Mouse (Mus musculus) common myeloid progenitor, adult 5-6 weeks (primary cell): ENCODE measurements at regions not wholly inside any gene's neighbourhood (a gene's known extent, or its start where the extent isn't known, plus 50 kb on each side); places are given as distances from the start of the nearest gene placed in this dataset.

ENCODE experiments used
- ATAC-seq: replicated peaks from 2 replicates; pipeline ENCODE4 v1.8.0; 2016; ENCODE audit warnings: low read depth, mild to moderate bottlenecking, moderate TSS enrichment, inconsistent platforms; ENCODE audit not compliant: poor library complexity, severe bottlenecking

DNA sequence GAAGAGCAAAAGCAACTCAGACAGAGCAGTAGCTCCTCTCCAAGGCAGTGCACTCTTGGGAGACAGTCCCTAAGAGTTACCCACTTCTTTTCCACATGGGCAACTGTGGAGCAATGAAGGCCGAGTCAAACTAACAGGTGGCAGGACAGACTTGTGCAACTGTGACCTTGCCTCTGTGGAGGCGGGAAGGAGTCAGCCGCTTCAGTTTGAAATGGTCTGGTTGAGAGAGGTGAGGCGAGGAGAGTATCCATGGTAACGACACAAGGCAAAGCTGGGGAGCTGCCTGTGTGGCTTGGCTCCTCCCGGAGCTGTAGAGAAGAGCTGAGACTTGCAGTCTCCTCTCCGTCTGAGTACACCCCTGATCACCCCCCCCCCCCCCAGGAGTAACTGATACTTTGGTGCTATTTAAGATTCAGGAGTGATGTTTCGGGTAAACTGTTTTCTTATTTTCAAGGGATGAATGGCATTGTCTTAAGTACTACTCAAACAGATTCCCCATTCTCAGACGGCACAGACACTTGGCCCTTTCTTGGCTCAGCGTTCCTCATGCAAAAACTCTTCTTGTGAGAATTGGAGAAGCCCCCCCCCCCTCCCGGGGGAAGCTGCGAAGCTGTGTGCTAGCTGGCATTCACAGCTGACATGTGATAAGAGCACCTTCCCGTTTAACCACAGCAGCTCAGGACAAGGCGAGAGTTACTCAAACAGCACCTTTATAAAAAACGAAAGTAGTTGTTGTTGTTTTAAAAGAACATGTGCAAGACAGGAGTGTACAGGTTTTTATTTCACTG is 54.9 kb upstream of the Chst1 start:
- peak; percentile 57 for ATAC-seq

DNA sequence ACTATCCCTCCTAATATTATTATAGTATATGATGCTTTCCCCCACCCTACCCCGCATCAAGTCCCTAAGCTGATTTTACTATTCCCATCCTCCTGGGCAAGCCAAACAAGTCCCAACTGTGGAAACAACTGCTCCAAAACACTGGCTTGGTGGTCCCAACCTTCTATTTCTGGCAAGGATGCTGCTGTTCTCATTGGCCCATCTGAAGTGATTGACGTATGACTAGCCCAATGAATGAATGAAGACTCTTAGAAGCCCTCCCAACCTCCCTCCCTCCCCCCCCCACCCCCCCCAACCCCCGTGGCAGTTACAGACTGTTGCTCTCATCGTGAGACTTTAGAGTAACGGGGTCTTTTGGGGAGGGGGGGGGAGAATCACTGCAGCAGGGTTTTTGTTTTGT is 58.7 kb upstream of the Chst1 start:
- ATAC-seq: no peak

GRCm38 (mm10) chr2:92531996-92532395 is 67.5 kb upstream of the Chst1 start:
- ATAC-seq: no peak

GRCm38 (mm10) chr2:92530677-92531076 is 68.8 kb upstream of the Chst1 start:
- ATAC-seq: no peak

DNA sequence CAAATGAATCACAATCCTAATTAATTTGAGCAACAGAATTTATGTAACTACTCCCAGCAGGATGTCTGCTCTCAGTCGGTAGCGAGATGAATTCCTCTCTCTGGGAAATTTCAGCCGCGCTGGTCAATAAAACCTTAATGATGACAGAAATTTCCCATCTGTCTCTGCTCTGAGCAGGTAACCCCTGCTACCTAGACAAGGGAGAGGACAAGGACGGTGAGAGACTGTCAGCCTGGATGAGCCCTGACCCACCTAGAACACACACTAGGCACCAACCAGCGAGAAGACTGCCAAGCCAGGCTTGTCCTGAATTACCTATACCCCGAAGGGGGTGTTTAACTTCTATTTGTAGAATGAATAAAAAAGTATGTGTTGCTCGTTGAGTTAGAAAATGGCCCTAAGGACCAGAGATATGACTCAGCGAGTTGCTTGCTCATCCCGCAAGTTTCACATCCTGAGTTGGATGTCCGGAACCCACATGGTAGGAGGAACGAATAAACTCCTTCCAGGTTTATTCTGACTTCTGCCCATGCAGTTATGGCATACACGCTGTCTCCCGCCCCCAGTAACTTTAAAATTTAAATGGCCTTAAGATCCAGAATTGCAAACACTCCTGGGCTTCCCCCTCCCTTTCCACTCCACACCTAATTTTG is 69.5 kb upstream of the Slc35c1 start:
- no peak for ATAC-seq

DNA sequence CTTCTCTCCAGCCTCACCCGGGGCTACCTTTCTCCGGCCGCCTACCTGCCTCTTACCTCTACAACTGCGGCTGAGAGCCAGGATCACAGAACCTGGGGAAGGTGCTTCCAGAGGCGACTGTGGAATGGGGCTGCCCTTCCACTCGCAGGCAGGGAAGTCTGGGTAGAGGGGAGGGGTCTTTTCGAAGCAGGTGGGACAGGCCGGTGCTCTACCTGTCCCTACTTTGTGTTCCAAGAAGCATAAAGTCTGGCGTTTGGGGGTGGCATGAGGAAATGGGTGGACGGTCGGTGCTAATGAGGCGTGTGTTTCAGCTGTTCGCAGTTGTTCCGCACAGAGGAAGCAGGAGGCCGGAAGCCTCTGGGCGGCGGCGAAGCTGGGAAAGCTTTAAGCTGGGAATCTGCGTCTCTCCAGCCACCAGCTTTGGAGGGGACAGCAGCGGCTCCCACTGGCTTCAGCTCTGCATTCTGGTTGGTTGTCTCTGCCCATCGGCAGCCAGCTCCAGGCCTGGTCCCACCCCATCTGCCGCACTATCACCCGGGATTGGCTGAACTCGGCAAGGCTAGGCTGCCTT is 68.8 kb upstream of the Slc35c1 start:
- peak; percentile 89 for ATAC-seq

DNA sequence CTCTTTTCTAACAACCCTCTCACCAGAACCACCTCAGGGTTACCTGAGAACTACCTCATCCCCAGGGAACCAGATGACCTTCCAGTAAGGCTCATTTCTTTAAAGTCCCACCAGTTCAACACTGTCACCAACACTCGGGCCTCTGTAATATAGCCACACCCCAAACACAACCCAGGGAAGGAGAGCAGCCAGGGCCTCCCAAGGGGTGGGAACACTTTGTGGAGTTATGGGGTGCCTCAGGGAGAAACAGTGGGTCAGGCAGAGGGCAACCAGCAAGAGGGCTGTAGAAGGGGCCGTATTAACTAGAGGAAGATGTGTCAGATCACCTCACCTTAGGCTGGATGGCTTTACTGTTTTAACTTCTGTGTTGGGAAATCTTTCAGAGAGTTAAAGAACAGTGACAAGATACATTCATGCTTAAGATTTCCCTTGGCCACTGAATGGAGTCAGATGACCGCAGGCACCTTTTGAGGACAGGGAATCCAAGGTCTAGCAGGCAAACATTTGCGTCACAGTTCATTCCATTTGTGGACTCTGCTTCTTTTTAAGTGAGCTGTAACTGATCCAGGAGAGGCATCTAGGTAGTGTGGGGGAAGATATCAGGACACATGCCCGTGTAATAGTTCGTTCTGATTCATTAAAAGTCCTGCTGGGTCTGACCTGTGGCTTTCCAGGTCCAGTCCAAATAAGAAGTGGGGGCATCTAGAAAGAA is 67.9 kb upstream of the Slc35c1 start:
- no peak for ATAC-seq

GRCm38 (mm10) chr2:92526676-92527395 is 66.5 kb upstream of the Slc35c1 start:
- no peak for ATAC-seq

- ATAC-seq: no peak
These were observed 65.3 kb upstream of the Slc35c1 start for GRCm38 (mm10) chr2:92525628-92526027.

DNA sequence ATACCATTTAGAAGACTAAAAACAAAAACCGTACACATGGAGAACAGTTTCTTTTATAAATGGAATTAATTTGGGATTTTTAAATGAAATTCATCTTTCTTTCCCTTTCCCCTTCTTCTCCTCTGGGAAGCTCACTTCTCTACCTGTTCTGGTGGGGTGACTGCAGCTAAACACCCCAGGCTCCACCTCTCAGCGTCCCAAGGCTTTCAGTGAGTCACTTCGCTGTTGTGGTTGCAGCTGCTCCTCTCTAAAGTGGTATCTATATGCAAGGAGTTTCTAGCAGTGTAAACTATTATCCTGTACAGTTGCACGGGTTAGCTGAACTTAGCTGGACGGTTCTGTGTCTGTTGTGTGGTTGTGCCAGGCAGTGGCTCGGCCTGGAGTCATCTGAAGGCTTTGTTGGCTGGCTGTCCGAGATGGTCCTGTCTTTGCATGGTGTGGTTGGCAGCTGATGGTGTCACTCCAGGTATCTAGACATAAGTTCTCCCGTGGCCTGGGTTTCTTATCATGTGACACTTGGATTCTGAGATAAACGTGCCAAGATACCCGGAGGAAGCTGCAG is 64.8 kb upstream of the Slc35c1 start:
- no peak for ATAC-seq

DNA sequence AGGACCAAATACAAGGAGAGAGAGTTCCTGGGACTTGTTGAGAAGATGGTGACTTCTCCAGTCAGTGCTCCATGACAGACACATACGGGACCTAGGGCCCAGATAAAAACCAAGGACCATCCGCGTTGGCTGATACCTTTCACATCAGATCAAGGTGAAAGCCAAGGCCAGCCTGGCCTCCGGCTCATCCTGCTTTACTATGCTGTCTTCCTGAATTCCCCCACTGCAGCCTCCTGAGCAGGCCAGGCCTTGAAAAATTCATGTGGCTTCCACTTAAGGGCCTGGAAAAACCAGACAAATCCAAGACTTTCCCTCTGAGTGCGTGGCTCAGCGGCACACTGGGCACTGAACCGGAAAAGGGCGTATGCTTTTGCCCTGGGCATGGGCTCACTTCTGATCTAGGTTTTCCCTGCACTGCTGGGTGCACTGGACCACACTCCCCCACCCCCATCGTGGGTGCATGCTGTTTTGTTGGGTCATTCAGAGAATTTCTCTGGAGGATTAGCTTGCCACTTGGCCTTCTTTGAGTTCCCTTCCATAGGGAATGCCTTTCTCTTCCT is 64.1 kb upstream of the Slc35c1 start:
- no peak for ATAC-seq

GRCm38 (mm10) chr2:92523321-92523895 is 63.1 kb upstream of the Slc35c1 start:
- no peak for ATAC-seq

- ATAC-seq: no peak
These were observed 61.2 kb upstream of the Slc35c1 start for GRCm38 (mm10) chr2:92521527-92521926.

GRCm38 (mm10) chr2:92519396-92519795 is 59.1 kb upstream of the Slc35c1 start:
- no peak for ATAC-seq

GRCm38 (mm10) chr2:92518891-92519290 is 58.6 kb upstream of the Slc35c1 start:
- ATAC-seq: no peak

- ATAC-seq: no peak
These were observed 54.6 kb upstream of the Slc35c1 start for GRCm38 (mm10) chr2:92514961-92515360.

DNA sequence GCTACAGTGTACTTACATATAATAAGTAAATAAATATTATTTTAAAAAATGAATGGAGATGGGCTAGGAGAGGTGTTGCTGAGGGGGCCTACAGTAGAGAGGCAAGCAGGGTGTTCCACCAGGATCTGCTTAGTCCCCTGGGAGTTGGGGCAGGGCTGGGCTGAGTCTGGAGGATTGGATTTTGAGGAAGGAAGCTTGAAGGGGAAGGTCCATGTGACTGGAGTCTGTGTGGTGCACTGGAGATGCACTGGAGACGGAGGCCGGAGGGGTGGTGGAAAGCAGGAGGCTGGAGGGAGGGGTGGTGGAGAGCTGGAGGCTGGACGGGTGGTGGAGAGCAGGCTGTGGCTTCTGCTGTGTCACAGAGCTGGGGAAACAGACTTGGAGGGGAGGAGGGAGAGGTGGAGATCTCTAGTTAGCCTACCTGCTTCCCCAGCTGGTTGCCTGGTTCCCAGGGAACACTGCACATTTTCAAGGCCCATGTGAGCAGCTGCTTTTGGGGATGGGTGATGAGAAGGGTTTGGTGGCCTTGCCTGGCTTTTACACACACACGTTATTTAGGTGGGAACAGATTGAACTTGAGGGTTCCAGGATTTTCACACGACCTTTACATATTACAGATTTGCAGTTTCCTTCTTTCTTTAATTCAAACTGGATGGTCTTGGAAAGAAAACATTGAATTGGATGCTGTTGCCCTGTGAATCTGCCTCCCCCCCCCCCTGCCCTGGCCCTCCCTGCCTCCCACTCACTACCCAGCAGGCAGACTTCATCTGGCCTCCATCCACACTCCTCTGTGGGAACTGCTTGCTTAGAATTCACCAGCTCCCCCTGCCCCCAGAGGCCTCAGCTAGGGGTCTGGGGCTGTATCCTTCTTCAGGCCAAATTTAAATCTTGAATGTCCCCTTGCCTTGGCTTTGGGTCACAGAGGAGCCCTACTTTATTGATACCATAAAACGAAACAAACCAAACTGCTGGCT is 51.7 kb upstream of the Slc35c1 start:
- ATAC-seq: no peak
